Mouse (Mus musculus): ENCODE results near the gene Nuak2.
A peak's percentile ranks its signal among the peaks of the same experiment; 100 is the strongest.

Nuak2 gene

DNA sequence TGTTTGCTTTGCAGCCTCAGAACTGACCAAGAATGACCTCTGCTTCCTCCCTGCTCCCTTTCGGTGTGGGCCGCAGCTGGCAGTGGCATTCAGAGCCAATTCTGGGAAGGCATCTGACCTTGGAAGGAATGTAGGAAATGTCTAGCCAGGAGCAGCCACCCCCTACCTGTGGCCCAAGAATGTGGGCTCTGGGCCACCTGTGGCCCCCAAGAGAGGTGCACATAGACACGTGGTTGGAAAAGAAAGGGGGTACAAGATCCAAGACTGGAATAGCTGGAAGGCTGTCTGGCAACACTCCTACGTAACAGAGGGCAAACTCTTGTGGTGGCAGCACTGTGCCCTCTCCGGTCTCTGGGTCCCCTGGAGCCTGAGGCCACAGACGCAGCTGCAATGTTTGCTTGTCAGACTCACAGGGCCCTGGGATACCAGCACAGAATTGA, 39.3 kb downstream of the Nuak2 start:
- peak; percentile 96 for DNase-seq

DNA sequence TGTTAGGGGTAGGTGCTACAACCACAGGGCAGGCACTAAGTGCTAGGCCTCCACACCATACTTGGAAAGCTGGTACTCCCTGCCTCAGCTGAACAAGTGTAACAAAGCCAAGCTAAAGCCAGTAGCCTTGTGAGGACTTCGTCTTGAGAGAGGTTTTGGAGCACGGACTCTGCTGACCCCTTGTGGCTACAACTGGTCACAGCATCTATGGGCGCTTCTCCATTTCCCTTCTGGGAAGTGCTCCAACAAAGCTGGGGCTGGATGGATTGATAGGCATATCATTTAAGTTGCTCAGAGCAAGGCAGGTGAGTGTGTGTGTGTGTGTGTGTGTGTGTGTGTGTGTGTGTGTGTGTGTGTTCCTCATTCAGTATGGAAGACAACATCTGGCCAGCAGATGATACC, 39.9 kb downstream of the Nuak2 start:
- DNase-seq: peak; percentile 95

DNA sequence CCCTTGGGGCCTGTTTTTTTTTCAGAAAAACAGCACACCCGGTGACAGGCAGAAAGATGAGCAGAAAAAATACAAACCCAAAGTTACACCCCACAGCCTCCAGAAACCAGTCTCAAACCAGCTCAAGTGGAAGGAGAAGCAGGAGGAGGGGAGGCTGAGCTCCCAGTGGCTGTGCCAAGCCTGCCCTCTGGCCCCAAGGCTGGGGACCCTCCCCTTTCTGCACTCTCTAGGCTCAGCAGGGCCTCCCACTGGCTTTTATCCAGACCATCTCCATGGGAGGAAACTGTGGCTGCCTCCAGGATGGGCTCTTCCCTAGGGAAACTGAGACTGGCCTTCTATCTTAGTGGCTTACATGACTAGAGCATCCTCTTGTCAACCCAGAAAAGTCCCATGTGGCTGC, 40.9 kb downstream of the Nuak2 start:
- DNase-seq: no peak

DNA sequence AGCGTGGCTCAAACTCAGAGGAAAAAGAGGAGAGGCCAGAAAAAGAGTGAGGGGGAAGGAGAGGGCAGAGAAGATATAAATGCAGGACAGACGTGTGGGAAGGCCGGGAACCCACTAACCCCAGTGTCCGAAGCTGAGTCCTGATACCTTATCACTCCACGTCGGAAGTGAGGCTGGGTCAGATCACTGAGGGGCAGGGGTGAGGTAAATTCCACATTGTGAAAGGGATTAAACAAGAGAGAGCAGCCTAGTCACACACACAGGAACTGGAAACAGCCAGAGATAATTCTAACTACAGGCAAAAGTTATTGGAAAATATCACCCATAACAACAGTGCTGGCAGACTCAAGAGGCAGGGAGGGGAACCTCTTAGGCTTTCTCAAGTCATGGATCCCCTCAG, 46.0 kb downstream of the Nuak2 start:
- DNase-seq: no peak

DNA sequence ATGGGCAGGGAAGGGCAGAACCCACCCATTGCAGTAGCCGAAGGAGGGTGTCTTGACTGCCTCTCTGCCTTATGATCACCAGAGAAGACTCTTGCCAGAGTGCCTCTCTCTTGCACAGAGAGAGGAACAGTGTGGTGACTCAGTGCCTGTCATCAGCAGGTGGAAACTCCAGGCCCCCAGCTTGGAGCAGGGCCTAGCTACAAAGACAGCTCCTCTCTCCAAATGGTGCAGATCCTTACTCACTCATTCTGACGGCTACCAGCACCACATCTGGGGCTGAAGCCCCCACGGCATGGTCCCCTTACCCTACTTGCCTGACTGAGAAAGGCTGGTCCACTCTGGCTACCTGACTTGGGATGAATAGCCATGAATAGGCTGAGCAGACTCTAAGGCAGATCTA, 48.5 kb downstream of the Nuak2 start:
- no peak for DNase-seq

DNA sequence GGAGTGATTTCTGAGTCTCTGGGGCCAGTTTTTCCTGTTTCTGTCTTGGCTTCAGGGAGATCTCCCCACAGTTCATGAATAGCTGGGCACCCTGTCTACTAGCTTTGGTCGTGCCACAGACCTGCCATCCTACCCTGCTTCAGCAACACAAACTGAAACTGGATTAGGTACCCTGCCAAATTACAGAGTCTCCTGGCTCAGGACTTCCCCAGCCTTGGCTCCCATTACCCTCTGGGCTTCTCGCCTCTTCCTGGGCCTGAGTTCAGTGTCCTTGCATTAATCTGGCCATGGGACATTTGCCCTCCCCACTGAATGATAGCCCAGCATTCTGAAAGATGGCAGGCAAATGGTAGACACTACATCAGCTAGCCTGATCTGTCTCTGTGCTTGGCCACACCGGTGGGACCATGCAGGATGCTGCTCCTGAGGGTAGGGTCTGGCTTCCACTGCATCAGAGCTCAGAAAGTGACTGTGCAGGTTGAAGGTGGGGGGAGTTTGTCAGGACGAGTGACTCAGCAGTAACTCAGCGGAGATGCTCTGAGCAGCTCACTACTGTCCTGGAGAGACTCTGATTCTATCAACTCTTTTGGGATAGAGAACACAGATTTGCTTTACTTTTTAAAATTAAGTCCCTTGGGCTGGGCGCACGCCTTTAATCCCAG, 49.1 kb downstream of the Nuak2 start:
- DNase-seq: no peak

DNA sequence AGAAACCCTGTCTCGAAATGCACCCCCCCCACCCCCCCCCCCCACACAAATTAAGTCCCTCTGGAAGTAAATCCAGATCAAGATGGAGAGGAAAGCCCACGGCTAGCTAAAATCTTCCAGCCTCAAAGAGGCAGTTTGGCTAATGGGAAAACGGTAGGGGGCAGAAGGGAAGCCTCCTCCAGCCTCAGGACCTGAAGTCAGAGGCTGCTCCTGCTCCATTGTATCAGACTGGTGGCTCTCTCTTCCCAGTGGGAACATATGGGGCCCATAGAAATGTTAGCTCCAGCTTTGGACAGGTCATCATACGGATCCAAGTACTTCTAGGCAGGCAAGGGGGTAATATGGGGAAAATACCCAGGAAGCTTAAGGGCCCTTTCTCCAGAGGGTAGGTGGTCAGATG, 49.7 kb downstream of the Nuak2 start:
- no peak for DNase-seq

DNA sequence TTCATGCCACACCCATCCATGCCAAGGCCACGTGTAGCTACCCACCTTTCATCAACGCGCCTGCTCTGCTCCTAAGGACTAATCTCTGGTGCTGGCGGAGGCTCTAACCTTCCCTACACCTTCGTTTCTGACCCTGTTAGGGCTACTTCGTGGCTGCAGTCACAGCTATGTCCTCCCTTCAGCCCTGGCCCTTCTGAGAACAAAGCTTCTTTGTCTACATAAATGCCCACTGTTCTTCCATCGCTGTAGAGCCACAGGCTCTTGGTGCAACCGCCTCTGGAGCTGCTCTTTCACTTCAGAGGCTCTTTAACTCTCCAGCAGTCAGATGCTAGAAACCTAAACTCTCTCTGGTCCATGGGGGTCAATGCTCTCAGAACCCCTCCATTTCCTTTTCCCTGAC, 50.3 kb downstream of the Nuak2 start:
- DNase-seq: no peak

DNA sequence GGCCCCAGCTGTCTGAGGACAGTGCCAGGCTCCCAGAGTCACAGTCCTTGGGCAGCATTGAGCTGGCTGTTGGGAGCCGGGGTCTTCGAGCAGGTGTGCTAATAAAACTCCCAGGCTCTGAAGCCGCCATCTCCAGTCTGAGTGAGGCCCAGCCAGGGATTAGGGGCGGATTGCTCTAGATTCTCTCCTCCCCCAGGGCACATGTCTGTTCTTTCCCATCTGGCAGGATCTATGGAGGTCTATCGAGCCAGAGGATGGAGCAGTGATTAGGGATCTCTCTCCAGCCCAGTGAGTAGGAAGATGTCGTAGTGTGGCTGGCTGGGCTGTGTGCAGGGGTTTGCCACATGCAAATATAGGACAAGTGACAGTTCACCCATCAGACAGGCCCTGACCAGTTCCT, 51.0 kb downstream of the Nuak2 start:
- no peak for DNase-seq

DNA sequence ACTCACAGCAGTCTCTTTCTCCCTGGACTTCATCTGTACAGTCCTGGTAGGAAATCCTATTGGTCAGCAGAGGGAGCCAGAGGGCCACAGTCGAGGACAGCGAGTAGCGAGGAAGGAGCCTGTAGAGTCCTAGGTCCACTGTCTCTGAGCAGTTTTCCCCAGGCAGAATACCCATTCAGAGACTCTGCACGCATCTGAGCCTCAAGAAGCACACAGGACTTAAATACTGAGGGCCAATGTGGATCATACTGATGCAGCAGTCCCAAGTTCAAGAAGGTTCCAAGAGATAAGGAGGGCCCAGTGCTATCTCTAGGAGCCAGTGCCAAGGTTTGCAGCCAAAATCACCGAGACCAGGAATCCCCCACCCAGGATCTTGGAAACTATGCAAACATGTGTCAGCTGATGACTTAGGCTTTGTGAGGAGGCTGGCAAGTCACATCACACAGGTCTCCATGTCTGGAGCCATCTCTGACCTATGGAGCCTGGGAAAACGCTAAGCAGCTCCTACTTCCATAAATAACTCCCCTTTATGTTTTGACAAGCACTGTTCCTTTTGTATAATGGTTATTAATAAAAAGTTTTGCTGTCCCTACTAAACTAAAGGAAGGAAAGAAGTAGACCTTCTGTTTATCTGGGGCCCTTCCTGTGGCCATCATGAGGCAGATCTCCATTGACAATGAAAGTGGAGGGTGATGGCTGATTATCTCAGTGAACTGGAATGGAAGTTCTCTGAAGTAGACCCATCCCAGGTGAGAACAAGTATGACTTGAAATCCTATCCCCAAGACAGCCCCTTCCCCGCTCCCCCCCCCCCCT, 52.0 kb downstream of the Nuak2 start:
- DNase-seq: peak; percentile 92

DNA sequence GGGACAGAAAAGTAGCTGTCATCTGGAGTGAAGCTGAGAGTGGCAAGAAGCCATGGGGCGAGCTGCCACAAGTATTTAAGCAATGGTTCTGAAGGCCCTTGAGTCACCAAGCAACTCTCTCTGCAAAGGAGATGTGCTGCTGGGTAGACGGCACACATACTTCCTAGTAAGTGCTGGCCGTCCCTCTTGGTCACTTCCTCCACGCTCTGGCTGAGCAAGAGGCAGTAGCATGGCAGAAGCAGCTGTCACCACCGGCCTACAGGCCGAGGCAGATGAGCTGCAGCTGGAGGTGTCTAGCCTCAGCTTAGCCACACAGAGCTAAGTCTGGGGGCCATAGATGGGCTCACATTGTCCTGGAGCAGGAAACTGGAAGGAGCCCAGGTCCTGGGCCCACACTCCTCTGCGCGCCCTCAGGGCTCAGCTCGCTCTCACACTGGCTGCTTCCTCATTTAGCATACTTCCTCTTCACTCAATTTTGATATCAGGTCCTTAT, 54.8 kb downstream of the Nuak2 start:
- no peak for DNase-seq

DNA sequence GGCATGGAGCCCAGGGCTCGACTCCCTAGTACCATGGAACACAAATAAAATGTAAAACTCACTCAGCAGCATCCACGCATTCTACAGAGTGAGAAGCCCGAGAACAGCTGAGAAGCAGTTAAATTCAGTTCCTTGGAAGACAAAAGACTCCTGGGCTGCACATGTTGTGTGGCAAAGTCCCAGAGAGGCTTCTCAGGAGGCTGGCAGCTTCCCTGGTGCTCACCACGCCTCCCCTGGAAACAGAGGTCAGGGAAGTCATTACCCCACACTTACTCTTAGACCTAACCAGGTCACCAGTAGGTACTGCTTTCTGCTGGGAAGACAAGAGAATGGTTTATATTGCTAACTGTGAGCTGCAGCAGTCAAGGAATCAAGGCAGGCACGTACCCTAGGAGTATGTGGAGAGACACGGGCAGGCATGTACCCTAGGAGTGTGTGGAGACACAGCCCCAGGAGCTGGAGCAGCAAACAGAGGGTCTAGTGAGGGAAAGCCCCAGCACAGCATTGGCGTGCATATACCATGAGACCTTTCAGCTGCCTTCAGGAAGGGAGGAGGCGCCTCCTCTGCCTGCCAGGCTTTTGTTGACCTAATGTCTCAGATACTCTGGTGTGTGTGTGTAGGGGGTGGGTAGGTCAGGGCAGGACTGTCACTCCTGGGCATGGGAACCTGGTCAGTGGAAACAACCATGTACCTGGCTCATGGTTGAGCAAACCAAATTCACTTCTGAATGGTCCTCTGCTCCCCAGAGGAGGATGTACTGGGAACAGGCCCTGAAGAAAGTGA, 55.6 kb downstream of the Nuak2 start:
- peak; percentile 70 for DNase-seq

DNA sequence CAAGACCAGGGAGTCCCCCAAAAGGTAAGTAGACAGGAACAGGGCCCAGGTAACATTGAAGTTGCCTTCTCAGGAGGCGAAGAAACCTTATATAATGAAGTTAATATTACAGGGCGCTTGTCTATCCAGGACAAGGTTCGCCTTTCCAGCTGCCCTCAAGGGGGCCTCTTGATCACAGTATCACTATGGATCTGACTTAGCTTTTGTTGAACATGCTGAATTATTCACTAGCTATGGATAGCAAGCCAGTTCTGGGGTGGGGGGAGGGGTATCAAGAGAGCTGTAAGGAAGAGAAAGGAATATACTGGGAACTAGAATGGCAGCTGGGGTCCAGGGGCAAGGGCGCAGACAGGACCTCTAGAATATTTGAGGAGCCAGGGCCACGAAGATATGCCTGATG, 56.4 kb downstream of the Nuak2 start:
- DNase-seq: peak; percentile 64

DNA sequence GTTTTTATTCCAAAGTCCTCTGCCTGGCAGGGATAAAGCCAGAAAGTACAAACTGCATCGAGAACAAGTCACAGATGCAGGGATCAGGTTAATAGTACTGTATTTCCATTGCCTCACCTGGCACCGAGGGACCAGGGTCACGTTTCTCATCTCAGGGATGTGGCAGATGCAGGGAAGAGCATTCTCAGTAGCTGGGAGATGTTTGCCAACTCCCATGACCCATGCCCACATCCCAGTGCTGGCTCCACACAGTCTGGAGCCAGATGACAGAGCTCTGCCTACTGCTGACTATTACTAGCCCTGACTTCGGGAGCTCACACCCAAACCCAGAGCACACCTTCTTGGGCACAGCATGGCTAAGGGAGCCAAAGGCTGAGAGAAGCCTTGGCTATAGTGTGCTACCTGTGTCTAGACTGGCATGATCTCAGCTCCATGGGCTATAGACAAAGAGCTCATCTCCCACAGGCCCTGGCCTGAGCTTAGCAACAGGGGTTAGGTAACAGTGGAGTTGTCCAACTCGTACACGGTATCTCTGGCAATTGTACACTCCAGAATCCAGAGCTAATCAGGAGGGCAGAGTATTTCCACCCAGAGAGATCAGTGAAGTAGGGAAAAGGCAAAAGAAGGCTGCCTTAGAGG, 57.1 kb downstream of the Nuak2 start:
- DNase-seq: peak; percentile 65

DNA sequence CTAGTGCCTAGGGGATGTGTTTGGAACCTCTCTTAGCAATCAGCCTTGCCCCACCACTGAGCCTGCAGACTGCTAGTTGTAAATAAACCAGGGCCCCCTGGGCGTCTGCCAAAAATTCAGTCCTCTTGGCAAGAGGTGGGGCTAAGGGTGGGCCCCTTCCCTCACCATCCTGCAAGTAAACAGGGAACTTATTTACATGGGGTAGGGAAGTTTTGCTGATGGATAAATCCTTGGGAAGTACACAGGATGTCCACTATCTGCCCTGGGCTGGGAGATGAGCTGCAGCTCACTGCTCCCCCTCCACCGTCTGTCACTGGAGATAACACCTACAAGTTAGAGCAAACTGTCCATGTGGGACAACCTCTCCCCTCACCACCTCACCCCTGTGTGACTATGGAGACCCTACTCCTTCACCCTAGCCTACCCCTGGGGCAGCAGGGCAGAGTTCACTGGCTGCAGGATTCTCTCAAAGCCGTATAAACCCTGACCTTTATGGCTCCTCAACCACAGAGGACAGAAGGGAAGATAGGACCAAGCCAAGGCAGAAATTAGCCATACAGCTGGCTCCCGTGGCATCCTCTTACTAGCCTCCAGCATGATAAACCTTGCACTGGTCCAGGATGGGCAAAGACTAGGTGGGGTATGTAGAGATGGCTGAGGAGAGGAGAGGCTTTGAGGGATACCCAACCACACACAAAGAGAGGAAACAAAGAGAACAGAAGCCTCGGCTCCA, 58.4 kb downstream of the Nuak2 start:
- DNase-seq: peak; percentile 91

DNA sequence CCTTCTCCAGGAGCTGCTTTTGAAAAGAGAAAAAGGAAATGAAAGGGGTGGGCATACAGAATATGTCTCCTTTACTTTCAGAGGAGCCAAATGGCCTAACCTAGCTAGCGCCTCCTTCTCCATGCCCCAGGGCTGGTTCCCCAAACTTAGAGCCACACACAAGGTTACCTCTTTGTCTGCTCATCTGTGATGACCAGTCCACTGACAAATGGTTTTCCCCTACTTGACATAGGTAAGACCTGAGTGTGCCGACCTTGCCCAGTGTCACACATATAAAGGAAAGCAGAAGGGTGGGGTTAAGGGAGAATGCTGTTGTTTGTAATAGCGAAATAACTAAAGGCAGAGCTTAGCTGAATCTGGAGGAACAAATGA, 58.9 kb downstream of the Nuak2 start:
- no peak for DNase-seq

DNA sequence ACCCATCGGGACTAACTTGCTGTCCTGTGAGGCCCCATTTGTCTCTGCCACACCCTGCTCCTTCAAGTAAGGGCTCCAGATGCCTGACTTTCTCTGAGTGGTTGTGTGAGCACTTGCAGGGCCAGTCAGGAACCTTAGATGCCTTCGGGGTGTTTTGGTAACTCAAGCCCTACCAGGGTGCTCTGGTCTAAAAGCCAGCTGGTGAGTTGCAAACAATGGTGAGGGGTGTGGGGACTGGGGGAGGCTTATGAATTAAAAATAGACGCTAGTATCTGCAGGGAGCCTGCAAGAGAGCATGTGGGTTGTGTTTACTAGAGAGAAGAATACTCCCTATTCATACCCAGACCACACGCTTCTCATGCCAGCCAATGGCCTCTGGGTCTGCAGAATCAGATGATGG, 59.3 kb downstream of the Nuak2 start:
- DNase-seq: no peak

DNA sequence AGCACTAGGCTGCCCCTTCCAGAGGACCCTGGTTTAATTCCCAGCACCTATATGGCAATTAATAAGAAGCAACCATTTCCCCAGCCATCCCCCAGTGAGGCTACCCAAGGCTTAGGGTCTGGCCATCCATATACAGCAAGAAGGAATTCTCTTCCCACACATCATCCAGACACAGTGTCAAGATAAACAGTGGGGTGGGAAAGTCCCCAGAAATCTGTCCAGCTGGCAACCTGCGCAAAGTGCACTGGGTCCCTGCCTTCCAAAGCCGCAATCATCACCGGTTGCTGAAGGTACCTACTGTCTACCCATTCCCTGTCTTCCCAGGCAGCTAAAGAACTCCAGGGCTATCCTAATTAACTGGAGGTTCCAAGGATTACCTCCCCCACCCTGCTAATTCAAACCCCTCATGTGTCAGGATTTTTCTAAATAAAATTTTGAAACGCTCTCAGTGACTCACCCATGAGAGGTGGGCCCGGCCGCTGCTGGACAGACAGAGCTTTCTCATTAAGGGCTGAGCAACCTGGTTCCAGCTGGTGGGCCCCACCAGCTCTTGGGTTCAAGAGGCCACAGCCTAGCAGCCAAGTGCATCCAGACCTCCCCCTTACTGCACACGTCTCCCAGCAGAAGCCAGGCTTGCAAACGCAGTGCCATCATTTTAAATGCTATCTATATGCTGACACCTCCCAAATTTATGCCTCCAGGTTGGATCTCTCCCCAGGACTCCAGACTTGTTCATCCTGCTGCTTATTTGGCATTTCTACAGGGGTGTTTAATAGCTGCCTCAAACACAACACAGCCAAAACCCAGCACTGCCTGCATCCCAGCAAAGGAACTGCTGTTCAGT, 60.5 kb downstream of the Nuak2 start:
- no peak for DNase-seq

DNA sequence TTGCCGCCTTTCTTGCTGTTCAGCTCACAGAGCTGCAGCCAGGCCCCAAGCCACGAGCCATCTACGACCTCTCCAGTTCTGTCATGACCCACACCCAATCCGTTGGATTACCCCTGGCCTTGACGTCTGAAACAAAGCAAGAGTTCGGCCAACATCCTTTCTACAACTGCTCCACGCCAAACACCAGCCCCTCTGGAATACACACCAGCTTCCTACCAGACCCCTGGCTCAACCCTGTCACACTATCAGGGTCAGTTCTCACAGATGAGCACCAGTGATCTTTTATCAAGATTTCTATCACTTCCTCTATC, 61.1 kb downstream of the Nuak2 start:
- DNase-seq: no peak

DNA sequence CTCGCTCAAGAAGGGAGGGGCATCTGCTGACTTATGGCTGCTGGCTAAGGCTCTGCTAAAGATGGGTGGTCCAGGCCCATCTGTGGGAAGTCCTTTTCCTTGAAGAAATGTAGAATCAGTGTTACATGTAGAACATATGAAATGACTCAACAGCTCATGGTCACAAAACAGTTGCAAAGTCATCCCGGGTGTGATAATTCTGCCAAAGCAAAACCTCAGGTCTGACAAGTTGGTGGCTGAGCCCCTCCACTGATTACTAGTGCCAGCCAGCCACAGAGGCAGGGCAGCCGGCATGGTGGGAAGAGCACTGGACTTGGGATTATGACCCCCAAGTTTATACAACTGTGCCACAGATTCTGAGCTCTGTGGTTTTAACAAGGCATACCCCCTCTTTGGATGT, 61.9 kb downstream of the Nuak2 start:
- DNase-seq: no peak

DNA sequence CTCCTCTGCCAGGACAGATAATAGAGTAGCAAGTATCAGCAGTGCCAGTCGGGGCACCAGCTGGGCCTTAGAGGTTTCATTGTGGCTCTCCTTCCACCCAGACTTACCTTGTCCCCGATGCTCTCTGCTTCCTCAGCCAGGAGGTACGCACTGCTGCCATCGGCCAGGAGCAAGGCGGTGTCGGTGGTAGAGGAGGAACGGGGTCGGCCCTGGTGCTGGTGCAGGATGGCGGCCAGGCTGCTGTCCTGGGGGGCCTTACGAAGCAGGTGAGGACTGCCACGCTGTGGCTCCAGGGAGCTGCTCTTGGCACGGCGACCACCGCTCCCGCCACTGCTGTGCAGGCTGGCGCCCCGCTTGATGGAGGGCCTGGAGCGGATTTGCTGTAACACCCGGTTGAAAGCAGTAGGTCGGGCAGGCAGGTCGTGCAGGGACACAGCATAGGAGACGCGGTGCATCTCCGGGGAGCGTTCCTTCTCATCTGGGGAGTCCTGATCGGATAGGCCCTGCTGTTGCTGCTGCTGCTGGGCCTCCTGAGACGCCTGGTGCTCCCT, 64.7 kb downstream of the Nuak2 start:
- DNase-seq: no peak

Measured in kidney, adult 9 months (tissue).